Mouse (Mus musculus): ENCODE data around the gene Casc1.

DNA sequence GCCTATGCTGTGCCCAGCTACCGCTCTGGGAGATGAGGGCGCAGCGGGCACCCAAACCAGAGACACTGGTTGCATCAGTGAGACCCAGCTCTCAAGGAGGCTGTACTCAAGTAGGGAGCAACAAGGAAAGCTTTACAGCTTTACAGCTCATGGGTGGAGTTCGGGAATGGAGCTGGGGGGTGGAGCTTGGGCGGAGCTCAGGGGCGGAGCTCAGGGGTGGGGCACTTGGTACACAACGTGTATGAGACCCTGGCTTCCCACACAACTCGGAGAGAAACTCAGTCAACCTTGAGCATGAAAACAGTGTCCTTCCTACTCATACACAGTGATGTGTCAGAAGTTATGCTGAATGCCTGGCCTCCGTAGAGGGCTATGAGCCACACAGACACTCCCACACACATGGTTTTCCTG, 35.2 kb downstream of the Casc1 start:
- no peak for TF ChIP-seq CTCF (IDR thresholded peaks at IDR 0.05; ENCODE audit: borderline replicate concordance, insufficient read depth, low read depth, low read length)
- no peak for TF ChIP-seq POLR2A (IDR thresholded peaks at IDR 0.05; ENCODE audit: borderline replicate concordance, insufficient read depth, low read length)
